Mouse (Mus musculus) midbrain, embryonic 16.5 days (tissue): ENCODE data around the gene Snx5. TPM values are rescaled to one million over a fixed set of nuclear protein-coding genes. Genes with fewer than 3 reads are reported as not detected.

Experiments used
- ATAC-seq: fragments of 200-750 bp; cut with Nextera tagmentation; 2 replicates; pipeline ENCODE4 v1.8.0; 2017; ENCODE audit warnings: moderate TSS enrichment
- H3K27ac ChIP-seq: fragments of 300-500 bp; sonication (generic); 2 replicates; pipeline ENCODE4 v1.5.1; 2014; ENCODE audit warnings: mild to moderate bottlenecking, low read length, mixed read lengths
- H3K27me3 ChIP-seq: fragments of 300-500 bp; sonication (generic); 2 replicates; pipeline ENCODE4 v1.6.1; 2014; ENCODE audit warnings: low read depth, low read length, mixed read lengths; ENCODE audit not compliant: control insufficient read depth, insufficient read depth
- H3K36me3 ChIP-seq: fragments of 300-500 bp; sonication (generic); 2 replicates; pipeline ENCODE4 v1.6.1; 2014; ENCODE audit warnings: mild to moderate bottlenecking, low read length, moderate library complexity, mixed read lengths; ENCODE audit not compliant: control insufficient read depth, insufficient read depth
- H3K4me1 ChIP-seq: fragments of 300-500 bp; sonication (generic); 2 replicates; pipeline ENCODE4 v1.6.1; 2014; ENCODE audit warnings: mild to moderate bottlenecking, low read length, mixed read lengths; ENCODE audit not compliant: control insufficient read depth, insufficient read depth
- H3K4me2 ChIP-seq: fragments of 300-500 bp; sonication (generic); 2 replicates; pipeline ENCODE4 v1.6.1; 2014; ENCODE audit warnings: mild to moderate bottlenecking, low read length, mixed read lengths
- H3K4me3 ChIP-seq: fragments of 300-500 bp; sonication (generic); 2 replicates; pipeline ENCODE4 v1.5.1; 2014; ENCODE audit warnings: low read depth, mild to moderate bottlenecking, low read length, moderate library complexity, mixed read lengths
- H3K9ac ChIP-seq: fragments of 300-500 bp; sonication (generic); 2 replicates; pipeline ENCODE4 v1.6.1; 2014; ENCODE audit warnings: low read depth, low read length, mixed read lengths
- H3K9me3 ChIP-seq: fragments of 300-500 bp; sonication (generic); replicated peaks from 2 replicates; pipeline ENCODE4 v1.6.1; 2014; ENCODE audit warnings: mild to moderate bottlenecking, low read length, mixed read lengths; ENCODE audit not compliant: control insufficient read depth, poor library complexity, severe bottlenecking
- WGBS: fragments of 180-500 bp; shearing (Covaris S2); extraction: QIAGEN DNeasy Blood & Tissue Kit; methylation state at CpG from one replicate; pipeline ENCODE4 v1.1.7; 2014; 5-methylcytosine and 5-hydroxymethylcytosine counted together
- polyA plus RNA-seq: library from polyadenylated mRNA; unstranded; fragments of >200 nt; fragmentation: Nextera tagmentation; extraction: Ambion mirVana; gene quantifications from 2 replicates; pipeline ENCODE4 v1.2.1, GENCODE M21; 2015

Snx5 gene
- polyA plus RNA-seq, 1 experiment from 2014 or later: 63.9 TPM

DNA sequence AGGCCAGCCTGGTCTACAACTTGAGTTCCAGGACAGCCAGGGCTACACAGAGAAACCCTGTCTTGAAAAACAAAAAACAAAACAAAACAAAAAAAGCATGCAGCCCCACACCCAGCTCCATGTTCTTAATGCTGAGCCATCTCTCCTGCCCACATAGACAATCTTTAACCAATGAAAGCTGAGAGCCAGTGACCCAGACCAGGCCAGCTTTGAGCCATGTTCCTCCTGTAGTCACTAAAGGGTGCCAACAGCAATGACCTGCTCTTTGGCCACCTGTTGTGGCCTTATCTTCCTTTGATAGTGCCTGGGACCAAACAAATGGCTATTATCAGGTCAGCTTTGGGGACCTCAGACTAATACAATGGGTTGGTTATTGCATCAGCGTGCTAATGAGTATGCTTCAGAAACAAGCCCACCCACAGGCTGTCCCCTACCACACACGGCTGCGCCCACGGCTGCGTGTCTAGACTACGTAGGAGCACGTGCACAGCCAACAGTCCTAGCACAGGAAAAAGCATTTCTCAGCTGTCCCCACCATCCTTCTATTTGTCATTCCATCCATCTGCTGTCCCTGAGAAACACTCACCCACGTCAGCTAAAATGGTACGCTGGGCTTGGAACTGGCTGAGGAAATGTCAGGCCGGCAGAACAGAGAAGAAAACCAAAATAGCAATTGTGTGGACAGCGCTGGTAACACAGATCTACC, 21.0 kb upstream of the Snx5 start:
- WGBS: 87% methylated on average over 11 of the region's 11 CpGs
- Histone ChIP-seq H3K36me3 (no peaks in the 10 kb centered on the region), H3K4me3 (no peak overlapping the region), H3K9me3 (no peaks in the 10 kb centered on the region), H3K9ac (no peak overlapping the region), H3K4me2 (no peak overlapping the region), H3K27ac (no peak overlapping the region), H3K4me1 (no peaks in the 10 kb centered on the region), H3K27me3 (no peaks in the 10 kb centered on the region)
- ATAC-seq: no peak

DNA sequence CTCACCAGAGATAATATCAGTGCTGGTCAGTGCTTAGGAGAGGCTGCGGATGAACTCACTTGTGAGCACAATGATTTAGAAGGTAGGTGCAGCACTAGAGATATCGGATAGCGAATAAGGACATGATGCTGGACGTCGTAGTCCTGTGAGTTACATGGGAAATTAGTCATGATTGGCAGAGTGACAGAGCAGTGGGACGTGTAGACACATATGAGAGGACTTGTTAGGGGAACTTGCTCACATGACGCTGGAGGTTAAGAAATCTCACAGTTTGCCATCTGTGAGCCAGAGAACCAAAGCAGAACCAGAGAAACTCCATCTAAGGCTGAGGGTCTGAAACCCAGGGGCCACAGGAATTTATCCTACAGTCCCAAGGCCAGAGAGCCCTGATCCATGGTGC, 19.6 kb upstream of the Snx5 start:
- H3K9me3 ChIP-seq: no peaks in the 10 kb centered on the region
- H3K27ac ChIP-seq: no peak overlapping the region
- ATAC-seq: no peak
- no peaks in the 10 kb centered on the region for H3K36me3 ChIP-seq
- no peak overlapping the region for H3K4me3 ChIP-seq
- WGBS: 95% methylated on average over 7 of the region's 7 CpGs
- no peak overlapping the region for H3K9ac ChIP-seq
- no peaks in the 10 kb centered on the region for H3K4me1 ChIP-seq
- no peaks in the 10 kb centered on the region for H3K27me3 ChIP-seq
- no peak overlapping the region for H3K4me2 ChIP-seq

DNA sequence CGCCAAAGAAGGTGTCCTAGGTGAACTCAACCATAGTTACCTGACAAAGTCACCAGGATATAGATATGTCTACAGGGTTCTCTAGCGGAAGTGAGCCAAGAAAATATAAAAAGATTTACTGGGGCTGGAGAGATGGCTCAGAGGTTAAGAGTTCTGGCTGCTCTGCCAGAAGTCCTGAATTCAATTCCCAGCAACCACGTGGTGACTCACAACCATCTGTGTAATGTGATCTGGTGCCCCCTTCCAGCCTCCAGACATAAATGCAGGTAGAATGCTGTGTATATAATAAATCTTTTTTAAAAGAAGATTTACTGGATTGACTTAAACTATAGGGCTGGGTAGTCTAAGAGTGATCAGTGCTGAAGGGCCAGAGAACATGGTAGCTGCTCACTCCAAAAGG, 10.7 kb upstream of the Snx5 start:
- no peak overlapping the region for H3K4me2 ChIP-seq
- H3K36me3 ChIP-seq: peaks cover 4% of the 10 kb centered on the region; the same call in 1 of the 2 replicates
- 71% methylated on average over 3 of the region's 3 CpGs for WGBS
- no peaks in the 10 kb centered on the region for H3K9me3 ChIP-seq
- H3K4me3 ChIP-seq: no peak overlapping the region
- ATAC-seq: no peak
- no peak overlapping the region for H3K27ac ChIP-seq
- no peak overlapping the region for H3K9ac ChIP-seq
- no peaks in the 10 kb centered on the region for H3K4me1 ChIP-seq
- no peaks in the 10 kb centered on the region for H3K27me3 ChIP-seq

DNA sequence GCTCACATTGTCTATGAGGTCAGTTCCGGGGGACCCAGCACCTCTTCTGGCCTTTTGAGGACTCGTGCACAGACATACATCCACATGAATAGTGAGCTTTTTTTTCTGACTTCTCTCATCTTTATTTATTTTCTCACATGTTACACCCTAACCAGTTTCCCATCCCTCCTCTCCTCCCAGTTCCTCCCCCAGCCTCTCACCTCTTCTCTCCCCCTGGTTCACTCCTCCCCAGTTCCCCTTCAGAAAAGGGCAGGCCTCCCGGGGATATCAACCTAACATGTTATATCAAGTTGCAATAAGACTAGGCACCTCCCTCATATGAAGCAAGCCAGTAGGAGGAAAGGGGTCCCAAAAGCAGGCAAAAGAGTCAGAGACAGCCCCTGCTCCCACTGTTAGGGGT, 9.9 kb upstream of the Snx5 start:
- Histone ChIP-seq H3K27me3 (no peaks in the 10 kb centered on the region), H3K27ac (no peak overlapping the region)
- 83% methylated on average over 3 of the region's 3 CpGs for WGBS

DNA sequence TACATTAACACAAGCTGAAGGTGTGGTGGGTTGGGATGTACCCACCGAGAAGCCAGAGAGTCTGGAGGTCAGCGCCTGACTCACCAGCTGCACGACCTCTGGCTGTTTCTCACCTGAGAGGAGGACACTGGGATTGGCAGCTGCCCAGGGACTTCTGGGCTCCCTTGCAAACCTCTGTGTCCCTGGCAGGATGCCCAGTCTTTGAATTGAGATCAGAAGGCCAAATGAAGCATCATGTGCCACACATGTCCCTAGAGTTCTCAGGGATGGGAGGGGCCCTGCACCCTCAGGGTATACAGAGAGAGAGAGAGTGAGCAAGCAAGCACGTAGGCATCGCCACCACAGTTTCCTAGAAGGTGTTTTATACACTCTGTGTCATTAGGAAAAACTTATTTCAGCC, 9.0 kb upstream of the Snx5 start:
- ATAC-seq: no peak
- Histone ChIP-seq H3K4me2 (no peak overlapping the region), H3K36me3 (peaks cover 4% of the 10 kb centered on the region; the same call in 1 of the 2 replicates), H3K4me1 (no peaks in the 10 kb centered on the region), H3K27me3 (no peaks in the 10 kb centered on the region), H3K27ac (no peak overlapping the region), H3K9me3 (no peaks in the 10 kb centered on the region), H3K4me3 (no peak overlapping the region), H3K9ac (no peak overlapping the region)
- 75% methylated on average over 5 of the region's 5 CpGs for WGBS

More for the DNA sequence above, 9.9 kb upstream of the Snx5 start:
- Histone ChIP-seq H3K4me3 (no peak overlapping the region), H3K9me3 (no peaks in the 10 kb centered on the region), H3K36me3 (peaks cover 4% of the 10 kb centered on the region; the same call in 1 of the 2 replicates), H3K4me1 (no peaks in the 10 kb centered on the region), H3K9ac (no peak overlapping the region), H3K4me2 (no peak overlapping the region)
- ATAC-seq: no peak

DNA sequence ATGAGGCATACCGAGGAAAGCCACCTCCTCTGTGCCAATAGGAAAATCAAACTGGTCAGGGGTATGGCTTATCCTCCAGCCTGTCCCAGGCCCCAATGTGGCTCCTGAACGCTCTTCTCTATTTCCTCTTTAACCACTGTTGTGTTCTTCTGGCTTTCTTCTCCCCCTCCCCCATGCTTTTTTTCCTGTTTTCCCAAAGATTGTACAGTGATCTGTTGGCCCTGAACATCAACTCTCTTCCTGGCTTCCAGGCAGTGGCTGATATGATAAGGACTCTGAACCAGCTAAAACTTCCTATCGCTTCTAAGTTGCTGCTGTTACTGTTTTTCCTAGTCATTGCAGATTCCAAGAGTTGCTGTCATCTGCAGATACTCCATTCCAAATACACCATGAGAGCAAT, 6.2 kb upstream of the Snx5 start:
- Histone ChIP-seq H3K4me2 (no peak overlapping the region), H3K27me3 (no peaks in the 10 kb centered on the region), H3K4me3 (no peak overlapping the region), H3K4me1 (peaks cover 3% of the 10 kb centered on the region), H3K9me3 (no peaks in the 10 kb centered on the region), H3K27ac (no peak overlapping the region), H3K9ac (no peak overlapping the region), H3K36me3 (peaks cover 4% of the 10 kb centered on the region; the same call in 1 of the 2 replicates)
- 95% methylated on average over 3 of the region's 3 CpGs for WGBS
- no peak for ATAC-seq

DNA sequence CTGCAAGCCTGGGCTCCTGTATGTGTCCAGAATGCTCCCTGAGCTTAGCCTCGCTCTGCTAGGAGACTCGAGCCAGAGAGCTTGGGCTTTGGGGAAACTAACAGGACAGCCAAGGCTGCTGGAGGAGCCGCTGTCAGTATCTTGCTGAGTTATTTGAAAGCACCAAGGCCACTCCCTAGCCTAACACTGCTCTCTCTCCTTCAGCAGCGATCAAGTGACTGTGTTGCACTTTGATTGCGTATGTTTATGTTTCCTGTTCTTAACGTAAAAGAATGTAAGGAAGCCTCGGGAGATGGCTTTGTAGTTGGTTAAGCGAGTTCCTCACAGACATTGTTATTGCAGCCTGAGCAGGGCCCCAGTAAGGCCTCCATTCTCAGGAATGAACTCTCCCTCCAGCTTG, 4.0 kb upstream of the Snx5 start:
- Histone ChIP-seq H3K4me3 (no peak overlapping the region), H3K4me2 (no peak overlapping the region), H3K9me3 (no peaks in the 10 kb centered on the region), H3K27ac (no peak overlapping the region), H3K36me3 (peaks cover 2% of the 10 kb centered on the region; the same call in 1 of the 2 replicates), H3K27me3 (no peaks in the 10 kb centered on the region), H3K4me1 (peaks cover 6% of the 10 kb centered on the region), H3K9ac (no peak overlapping the region)
- 78% methylated on average over 8 of the region's 8 CpGs for WGBS
- no peak for ATAC-seq

DNA sequence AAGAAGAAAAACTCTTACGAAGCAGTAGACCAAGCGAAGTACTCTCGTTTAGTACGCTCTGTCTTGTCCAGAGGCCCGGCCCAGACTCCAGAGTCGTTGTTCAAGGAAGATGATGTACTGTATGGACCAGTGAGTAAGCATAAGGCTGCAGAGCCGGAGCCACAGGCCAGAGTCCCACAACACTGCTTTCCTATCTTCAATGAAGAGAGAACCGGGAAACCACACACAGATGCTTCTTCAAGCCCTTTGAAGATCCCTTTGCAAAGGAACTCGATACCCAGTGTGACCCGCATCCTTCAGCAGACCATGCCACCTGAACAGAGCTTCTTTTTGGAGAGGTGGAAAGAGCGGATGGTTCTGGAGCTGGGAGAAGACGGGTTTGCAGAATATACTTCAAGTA, 1.4 kb upstream of the Snx5 start:
- H3K9me3 ChIP-seq: no peaks in the 10 kb centered on the region
- peaks cover 30% of the 10 kb centered on the region for H3K4me1 ChIP-seq
- H3K27me3 ChIP-seq: no peaks in the 10 kb centered on the region
- H3K9ac ChIP-seq: no peak overlapping the region
- no peak overlapping the region for H3K4me3 ChIP-seq
- H3K4me2 ChIP-seq: no peak overlapping the region
- ATAC-seq: no peak
- H3K36me3 ChIP-seq: no peaks in the 10 kb centered on the region
- H3K27ac ChIP-seq: no peak overlapping the region
- WGBS: 93% methylated on average over 12 of the region's 12 CpGs

DNA sequence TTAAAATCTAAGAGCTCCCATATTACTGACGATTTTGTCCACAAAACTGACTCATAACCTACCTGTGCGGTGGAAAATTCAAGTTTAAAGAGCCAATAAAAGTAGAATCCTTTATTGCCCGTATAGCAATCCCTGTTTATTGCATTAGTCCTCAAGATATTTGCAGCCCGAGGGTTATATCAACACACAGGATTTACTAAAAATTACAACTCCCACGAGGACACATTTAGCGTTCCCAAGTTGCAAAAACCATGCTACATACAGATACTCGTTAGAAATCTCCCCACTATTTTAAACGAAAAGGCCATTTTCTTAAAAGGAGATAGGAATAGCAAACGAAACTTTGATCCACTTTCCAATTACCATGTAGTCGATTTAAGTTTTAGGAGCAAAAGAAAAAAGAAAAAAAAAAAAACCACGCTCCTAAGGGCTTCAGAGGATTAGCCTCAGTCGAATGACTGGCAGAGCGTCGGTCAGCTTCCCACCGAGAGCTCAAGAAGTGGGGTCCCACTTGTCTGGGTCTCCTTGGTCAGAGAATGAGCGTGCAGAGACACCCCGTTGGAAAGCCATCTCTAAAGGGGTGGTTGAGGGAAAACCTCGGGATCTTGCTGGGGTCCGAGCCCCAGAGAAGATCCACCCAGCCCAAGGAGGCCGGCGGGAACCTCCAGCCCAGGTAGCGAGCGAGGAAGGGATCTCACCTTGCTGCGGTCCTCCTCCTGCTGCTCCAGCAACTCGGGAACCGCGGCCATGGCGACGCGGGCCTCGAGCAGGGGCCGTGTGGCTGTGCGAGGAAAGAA, 829 bp downstream of the Snx5 start:
- H3K9ac ChIP-seq: peak overlapping the region; percentile 98
- peaks cover 34% of the 10 kb centered on the region for H3K4me1 ChIP-seq
- H3K27me3 ChIP-seq: no peaks in the 10 kb centered on the region
- H3K36me3 ChIP-seq: no peaks in the 10 kb centered on the region
- WGBS: 0% methylated on average over 33 of the region's 33 CpGs
- no peaks in the 10 kb centered on the region for H3K9me3 ChIP-seq
- H3K27ac ChIP-seq: peak overlapping the region; percentile 94
- ATAC-seq: peak; percentile 46; the same call in 1 of the 2 replicates
- H3K4me2 ChIP-seq: peak overlapping the region; percentile 84
- peak overlapping the region; percentile 98 for H3K4me3 ChIP-seq
